In genomic region chr4:108217332-108218179, GRCm38 (mm10) we compare ENCODE assay signal across 7 mouse cellular contexts. TPM values are rescaled to one million over a fixed set of nuclear protein-coding genes. Genes with fewer than 3 reads are reported as not detected.
DNase-seq lines count a peak whose midpoint lies in the region; ATAC-seq lines count a peak whose summit lies in the region.

TSS of gene Zyg11a (minus strand) at chr4:108218048.

- H3K9ac ChIP-seq in embryonic facial prominence, embryonic 14.5 days (ENCODE audit: low read depth, low read length): peak within 1 kb of the TSS; percentile 42
- peak within 1 kb of the TSS; percentile 36 for H3K9ac ChIP-seq in intestine, embryonic 15.5 days
- no peak within 1 kb of the TSS; the same call in 1 of the 2 replicates for H3K9ac ChIP-seq in liver, embryonic 15.5 days
- 0 out of 2 replicates have a peak within 1 kb of the TSS, but pooled peaks have one; percentile 21 for H3K9ac ChIP-seq in stomach, embryonic 14.5 days (replicated peaks; ENCODE audit: low read depth, low read length)

- H3K36me3 ChIP-seq in embryonic facial prominence, embryonic 14.5 days (ENCODE audit: control insufficient read depth, insufficient read depth, low read length): no peaks in the 10 kb centered on the region
- no peaks in the 10 kb centered on the region for H3K36me3 ChIP-seq in intestine, embryonic 15.5 days
- no peaks in the 10 kb centered on the region for H3K36me3 ChIP-seq in liver, embryonic 15.5 days (replicated peaks)
- H3K36me3 ChIP-seq in stomach, embryonic 14.5 days (ENCODE audit: control insufficient read depth, insufficient read depth, low read length): no peaks in the 10 kb centered on the region

- H3K4me1 ChIP-seq in embryonic facial prominence, embryonic 14.5 days (ENCODE audit: control insufficient read depth, insufficient read depth, low read length): no peaks in the 10 kb centered on the region
- peaks cover 8% of the 10 kb centered on the region; the same call in 1 of the 2 replicates for H3K4me1 ChIP-seq in intestine, embryonic 15.5 days (replicated peaks)
- H3K4me1 ChIP-seq in liver, embryonic 15.5 days (replicated peaks): peaks cover 8% of the 10 kb centered on the region; the same call in 1 of the 2 replicates
- 0 out of 2 replicates have a peak, but pooled peaks cover 3% of the 10 kb centered on the region for H3K4me1 ChIP-seq in stomach, embryonic 14.5 days (ENCODE audit: control insufficient read depth, insufficient read depth, low read length)

- H3K4me2 ChIP-seq in embryonic facial prominence, embryonic 14.5 days (ENCODE audit: low read depth, low read length): peak within 1 kb of the TSS; percentile 70
- H3K4me2 ChIP-seq in intestine, embryonic 15.5 days (replicated peaks): peak within 1 kb of the TSS; percentile 85
- peak within 1 kb of the TSS; percentile 63 for H3K4me2 ChIP-seq in liver, embryonic 15.5 days
- H3K4me2 ChIP-seq in stomach, embryonic 14.5 days (replicated peaks; ENCODE audit: low read depth, low read length): peak within 1 kb of the TSS; percentile 57

- ATAC-seq in embryonic facial prominence, embryonic 14.5 days (ENCODE audit: low read depth): peak; percentile 55
- peak; percentile 79 for ATAC-seq in intestine, embryonic 15.5 days
- peak; percentile 52; the same call in 1 of the 2 replicates for ATAC-seq in liver, embryonic 15.5 days (ENCODE audit: insufficient read depth)
- peak; percentile 49; the same call in 1 of the 2 replicates for ATAC-seq in stomach, embryonic 14.5 days (ENCODE audit: insufficient number of reproducible peaks, insufficient read depth, low FRiP score, low read depth)

- no peaks in the 10 kb centered on the region for H3K9me3 ChIP-seq in embryonic facial prominence, embryonic 14.5 days (ENCODE audit: control insufficient read depth, low read length)
- H3K9me3 ChIP-seq in intestine, embryonic 15.5 days: no peaks in the 10 kb centered on the region
- H3K9me3 ChIP-seq in liver, embryonic 15.5 days (replicated peaks): no peaks in the 10 kb centered on the region
- no peaks in the 10 kb centered on the region for H3K9me3 ChIP-seq in stomach, embryonic 14.5 days (ENCODE audit: control insufficient read depth, low read depth, low read length)

- H3K27ac ChIP-seq in embryonic facial prominence, embryonic 14.5 days (replicated peaks; ENCODE audit: low read depth, low read length): no peak within 1 kb of the TSS
- no peak within 1 kb of the TSS for H3K27ac ChIP-seq in intestine, embryonic 15.5 days
- H3K27ac ChIP-seq in liver, embryonic 15.5 days (replicated peaks): no peak within 1 kb of the TSS
- H3K27ac ChIP-seq in stomach, embryonic 14.5 days (ENCODE audit: low read length): no peak within 1 kb of the TSS

- 2% methylated on average over 15 of the region's 107 CpGs for WGBS in embryonic facial prominence, embryonic 14.5 days
- 3% methylated on average over 103 of the region's 107 CpGs for WGBS in intestine, embryonic 15.5 days
- WGBS in liver, embryonic 15.5 days (ENCODE audit: insufficient replicate concordance): 3% methylated on average over 86 of the region's 107 CpGs
- WGBS in stomach, embryonic 14.5 days: 2% methylated on average over 78 of the region's 107 CpGs

- peaks cover 36% of the 10 kb centered on the region for H3K27me3 ChIP-seq in embryonic facial prominence, embryonic 14.5 days (replicated peaks; ENCODE audit: control insufficient read depth, insufficient read depth, low read length)
- peaks cover 13% of the 10 kb centered on the region for H3K27me3 ChIP-seq in intestine, embryonic 15.5 days (replicated peaks)
- peaks cover 64% of the 10 kb centered on the region for H3K27me3 ChIP-seq in liver, embryonic 15.5 days
- peaks cover 7% of the 10 kb centered on the region for H3K27me3 ChIP-seq in stomach, embryonic 14.5 days (ENCODE audit: control insufficient read depth, insufficient read depth, low read length)

- H3K4me3 ChIP-seq in embryonic facial prominence, embryonic 14.5 days (ENCODE audit: low read depth, low read length): peak within 1 kb of the TSS; percentile 50
- peak within 1 kb of the TSS; percentile 50 for H3K4me3 ChIP-seq in intestine, embryonic 15.5 days (replicated peaks)
- H3K4me3 ChIP-seq in liver, embryonic 15.5 days (replicated peaks): peak within 1 kb of the TSS; percentile 52
- H3K4me3 ChIP-seq in stomach, embryonic 14.5 days (ENCODE audit: low read depth, low read length): peak within 1 kb of the TSS; percentile 41

- DNase-seq in urinary bladder, adult 2 months (ENCODE audit: low spot score): peak; percentile 24
- no peak for DNase-seq in urinary bladder, postnatal 10 days (ENCODE audit: low spot score)
- DNase-seq in embryonic facial prominence, embryonic 14.5 days (ENCODE audit: low spot score): peak; percentile 4
- DNase-seq in cerebellum, adult 11-12 months: no peak

RNA-seq across cellular contexts. Expression of gene Zyg11a, which starts in this region (rescaled TPM):
- 0.13 and 0.18 TPM in 2 replicates for polyA plus RNA-seq in urinary bladder, adult 2 months (2012; rRNA removed)
- 0.07 TPM in 1 of 2 replicates, not detected in the other for polyA plus RNA-seq in embryonic facial prominence, embryonic 14.5 days (2014; fragmentation: Nextera tagmentation; extraction: Ambion mirVana)
- 0.09 and 0.14 TPM in 2 replicates for polyA plus RNA-seq in intestine, embryonic 15.5 days (2015; fragmentation: Nextera tagmentation; extraction: Ambion mirVana)
- 0.21 and 0.35 TPM in 2 replicates for polyA plus RNA-seq in liver, embryonic 15.5 days (2015; fragmentation: Nextera tagmentation; extraction: Ambion mirVana)
- polyA plus RNA-seq in stomach, embryonic 14.5 days (2014; fragmentation: Nextera tagmentation; extraction: Ambion mirVana): not detected in 2 replicates

Comparison
In these comparisons a context has a peak if more than half of its experiments do, and no peak if none do; other contexts are left out.
1. Peak in DNase-seq in urinary bladder, adult 2 months; RNA of the gene not detected or under 1 TPM.
2. Peak in DNase-seq, ATAC-seq, H3K4me3 ChIP-seq, H3K9ac ChIP-seq and H3K4me2 ChIP-seq in embryonic facial prominence, embryonic 14.5 days; RNA of the gene not detected or under 1 TPM.
3. Peak in ATAC-seq, H3K4me3 ChIP-seq, H3K9ac ChIP-seq and H3K4me2 ChIP-seq in intestine, embryonic 15.5 days; RNA of the gene not detected or under 1 TPM.
4. Peak in ATAC-seq, H3K4me3 ChIP-seq and H3K4me2 ChIP-seq in liver, embryonic 15.5 days; RNA of the gene not detected or under 1 TPM.
5. Peak in ATAC-seq, H3K4me3 ChIP-seq, H3K9ac ChIP-seq and H3K4me2 ChIP-seq in stomach, embryonic 14.5 days; RNA of the gene not detected or under 1 TPM.